Mouse (Mus musculus): ENCODE data around the gene Pgk1. TPM values are rescaled to one million over a fixed set of nuclear protein-coding genes. Genes with fewer than 3 reads are reported as not detected.

Pgk1 gene
- polyA plus RNA-seq, 1 experiment = 1,097 TPM

GRCm38 (mm10) chrX:106171106-106171852, 15.6 kb upstream of the Pgk1 start:
- Histone ChIP-seq H3K79me2 (ENCODE audit: control insufficient read depth, insufficient read depth) (no peaks in the 10 kb centered on the region), H3K36me3 (ENCODE audit: control insufficient read depth, insufficient read depth) (no peaks in the 10 kb centered on the region), H3ac (ENCODE audit: control insufficient read depth, insufficient read length) (no peak overlapping the region), H3K27me3 (ENCODE audit: control insufficient read depth, insufficient read depth, insufficient read length) (no peaks in the 10 kb centered on the region), H3K4me3 (no peak overlapping the region), H3K4me2 (ENCODE audit: low read depth) (peak overlapping the region; percentile 72)
- TF ChIP-seq TCF3 (IDR thresholded peaks at IDR 0.05; ENCODE audit: insufficient read length, low read depth) (no peak), E2F4 (IDR thresholded peaks at IDR 0.05; ENCODE audit: insufficient read depth) (no peak), POLR2A (IDR thresholded peaks at IDR 0.05; ENCODE audit: insufficient read length, low read depth) (no peak), MYOD1 (IDR thresholded peaks at IDR 0.05; ENCODE audit: control insufficient read depth in 1 of 3, insufficient read length in 2 of 3, low read depth in 2 of 3) (no peak), TCF12 (IDR thresholded peaks at IDR 0.05; ENCODE audit: insufficient read depth, poor library complexity, severe bottlenecking) (no peak), CEBPB (IDR thresholded peaks at IDR 0.05; ENCODE audit: insufficient read depth, poor library complexity, severe bottlenecking) (no peak), MYOG (IDR thresholded peaks at IDR 0.05; ENCODE audit: control insufficient read depth in 1 of 3, insufficient read depth in 1 of 3, insufficient read length in 2 of 3, low read depth in 2 of 3) (no peak), REST (IDR thresholded peaks at IDR 0.05; ENCODE audit: insufficient read depth, insufficient read length) (no peak), SRF (IDR thresholded peaks at IDR 0.05; ENCODE audit: control insufficient read depth, insufficient read length, low read depth) (no peak), POLR2AphosphoS2 (IDR thresholded peaks at IDR 0.05; ENCODE audit: insufficient read length, low read depth) (no peak), USF1 (IDR thresholded peaks at IDR 0.05; ENCODE audit: low read depth) (no peak), MAX (IDR thresholded peaks at IDR 0.05; ENCODE audit: low read depth) (no peak)

DNA sequence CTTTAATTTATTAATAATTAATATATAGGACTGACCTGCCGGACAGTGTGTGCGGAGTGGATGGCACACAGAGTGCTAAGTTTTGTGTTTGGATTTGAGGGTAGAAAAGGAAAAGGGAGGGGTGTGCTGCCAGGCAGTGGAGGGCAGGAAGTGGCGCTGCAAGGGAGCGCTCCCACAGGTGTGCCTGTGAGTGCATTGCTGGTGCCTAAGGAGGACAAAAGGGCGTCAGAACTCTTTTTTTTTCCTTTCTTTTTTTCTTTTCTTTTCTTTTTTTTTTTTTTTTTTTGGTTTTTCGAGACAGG, 15.1 kb upstream of the Pgk1 start:
- H3K4me3 ChIP-seq = no peak overlapping the region
- TF ChIP-seq POLR2A (IDR thresholded peaks at IDR 0.05; ENCODE audit: insufficient read length, low read depth) (no peak), E2F4 (IDR thresholded peaks at IDR 0.05; ENCODE audit: insufficient read depth) (no peak), TCF12 (IDR thresholded peaks at IDR 0.05; ENCODE audit: insufficient read depth, poor library complexity, severe bottlenecking) (no peak), CEBPB (IDR thresholded peaks at IDR 0.05; ENCODE audit: insufficient read depth, poor library complexity, severe bottlenecking) (no peak), REST (IDR thresholded peaks at IDR 0.05; ENCODE audit: insufficient read depth, insufficient read length) (no peak), POLR2AphosphoS2 (IDR thresholded peaks at IDR 0.05; ENCODE audit: insufficient read length, low read depth) (no peak), USF1 (IDR thresholded peaks at IDR 0.05; ENCODE audit: low read depth) (no peak), TCF3 (IDR thresholded peaks at IDR 0.05; ENCODE audit: insufficient read length, low read depth) (no peak), MYOD1 (IDR thresholded peaks at IDR 0.05; ENCODE audit: control insufficient read depth in 1 of 3, insufficient read length in 2 of 3, low read depth in 2 of 3) (no peak), SRF (IDR thresholded peaks at IDR 0.05; ENCODE audit: control insufficient read depth, insufficient read length, low read depth) (no peak), MYOG (IDR thresholded peaks at IDR 0.05; ENCODE audit: control insufficient read depth in 1 of 3, insufficient read depth in 1 of 3, insufficient read length in 2 of 3, low read depth in 2 of 3) (no peak), MAX (IDR thresholded peaks at IDR 0.05; ENCODE audit: low read depth) (no peak)
- no peaks in the 10 kb centered on the region for H3K27me3 ChIP-seq (ENCODE audit: control insufficient read depth, insufficient read depth, insufficient read length)

GRCm38 (mm10) chrX:106176331-106176730, 10.6 kb upstream of the Pgk1 start:
- H3K4me3 ChIP-seq = no peak overlapping the region
- H3K4me2 ChIP-seq (ENCODE audit: low read depth) = no peak overlapping the region
- TF ChIP-seq POLR2AphosphoS2 (IDR thresholded peaks at IDR 0.05; ENCODE audit: insufficient read length, low read depth) (no peak), MYOG (IDR thresholded peaks at IDR 0.05; ENCODE audit: control insufficient read depth in 1 of 3, insufficient read depth in 1 of 3, insufficient read length in 2 of 3, low read depth in 2 of 3) (no peak), TCF3 (IDR thresholded peaks at IDR 0.05; ENCODE audit: insufficient read length, low read depth) (no peak), POLR2A (IDR thresholded peaks at IDR 0.05; ENCODE audit: insufficient read length, low read depth) (no peak), E2F4 (IDR thresholded peaks at IDR 0.05; ENCODE audit: insufficient read depth) (no peak), REST (IDR thresholded peaks at IDR 0.05; ENCODE audit: insufficient read depth, insufficient read length) (no peak)
- H3ac ChIP-seq (ENCODE audit: control insufficient read depth, insufficient read length) = no peak overlapping the region
- no peaks in the 10 kb centered on the region for H3K36me3 ChIP-seq (ENCODE audit: control insufficient read depth, insufficient read depth)
- H3K79me2 ChIP-seq (ENCODE audit: control insufficient read depth, insufficient read depth) = no peaks in the 10 kb centered on the region
- H3K27me3 ChIP-seq (ENCODE audit: control insufficient read depth, insufficient read depth, insufficient read length) = no peaks in the 10 kb centered on the region

More for the DNA sequence above, 15.1 kb upstream of the Pgk1 start:
- H3K4me2 ChIP-seq (ENCODE audit: low read depth) = no peak overlapping the region
- H3K79me2 ChIP-seq (ENCODE audit: control insufficient read depth, insufficient read depth) = no peaks in the 10 kb centered on the region
- no peaks in the 10 kb centered on the region for H3K36me3 ChIP-seq (ENCODE audit: control insufficient read depth, insufficient read depth)
- H3ac ChIP-seq (ENCODE audit: control insufficient read depth, insufficient read length) = no peak overlapping the region

DNA sequence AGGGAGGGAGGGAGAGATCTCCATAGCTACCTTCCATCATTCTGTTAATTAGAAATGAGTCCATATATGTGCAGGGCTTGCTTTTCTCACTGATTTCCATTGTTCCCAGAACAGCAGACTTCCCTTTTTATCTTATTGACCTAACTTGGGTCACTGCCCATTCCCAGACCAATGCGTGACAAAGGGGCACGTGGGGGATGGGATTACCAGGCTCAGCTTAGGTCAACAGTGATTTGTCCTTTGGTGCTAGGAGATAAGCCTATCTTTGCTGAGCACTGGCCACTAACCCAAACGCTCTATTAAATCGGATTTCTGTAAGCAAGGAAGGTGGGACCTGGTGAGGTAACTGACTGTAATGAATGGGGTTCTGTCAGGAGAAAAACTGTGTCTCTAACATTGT, 2.6 kb upstream of the Pgk1 start:
- H3K27me3 ChIP-seq (ENCODE audit: control insufficient read depth, insufficient read depth, insufficient read length) = no peaks in the 10 kb centered on the region
- no peak for TF ChIP-seq MAX (IDR thresholded peaks at IDR 0.05; ENCODE audit: low read depth)
- no peak for TF ChIP-seq USF1 (IDR thresholded peaks at IDR 0.05; ENCODE audit: low read depth)
- TF ChIP-seq TCF12 (IDR thresholded peaks at IDR 0.05; ENCODE audit: insufficient read depth, poor library complexity, severe bottlenecking) = no peak
- TF ChIP-seq TCF3 (IDR thresholded peaks at IDR 0.05; ENCODE audit: insufficient read length, low read depth) = no peak
- TF ChIP-seq SRF (IDR thresholded peaks at IDR 0.05; ENCODE audit: control insufficient read depth, insufficient read length, low read depth) = no peak
- no peak for TF ChIP-seq CEBPB (IDR thresholded peaks at IDR 0.05; ENCODE audit: insufficient read depth, poor library complexity, severe bottlenecking)
- TF ChIP-seq MYOG (IDR thresholded peaks at IDR 0.05; ENCODE audit: control insufficient read depth in 1 of 3, insufficient read depth in 1 of 3, insufficient read length in 2 of 3, low read depth in 2 of 3) = no peak
- TF ChIP-seq REST (IDR thresholded peaks at IDR 0.05; ENCODE audit: insufficient read depth, insufficient read length) = no peak
- TF ChIP-seq POLR2AphosphoS2 (IDR thresholded peaks at IDR 0.05; ENCODE audit: insufficient read length, low read depth) = no peak
- TF ChIP-seq E2F4 (IDR thresholded peaks at IDR 0.05; ENCODE audit: insufficient read depth) = no peak

More for the DNA sequence above, 2.6 kb upstream of the Pgk1 start:
- no peak overlapping the region for H3K4me3 ChIP-seq
- no peak overlapping the region for H3K4me2 ChIP-seq (ENCODE audit: low read depth)
- peaks cover 22% of the 10 kb centered on the region for H3K79me2 ChIP-seq (ENCODE audit: control insufficient read depth, insufficient read depth)
- H3K36me3 ChIP-seq (ENCODE audit: control insufficient read depth, insufficient read depth) = no peaks in the 10 kb centered on the region
- H3ac ChIP-seq (ENCODE audit: control insufficient read depth, insufficient read length) = no peak overlapping the region

All from myocyte (in vitro differentiated cells).